Mouse (Mus musculus): ENCODE data around the gene Mfsd11. TPM values are rescaled to one million over a fixed set of nuclear protein-coding genes. Genes with fewer than 3 reads are reported as not detected.

Gene Mfsd11
- total and polyA plus RNA-seq, 3 experiments = 25.4 to 25.7 TPM; not detected in 1

DNA sequence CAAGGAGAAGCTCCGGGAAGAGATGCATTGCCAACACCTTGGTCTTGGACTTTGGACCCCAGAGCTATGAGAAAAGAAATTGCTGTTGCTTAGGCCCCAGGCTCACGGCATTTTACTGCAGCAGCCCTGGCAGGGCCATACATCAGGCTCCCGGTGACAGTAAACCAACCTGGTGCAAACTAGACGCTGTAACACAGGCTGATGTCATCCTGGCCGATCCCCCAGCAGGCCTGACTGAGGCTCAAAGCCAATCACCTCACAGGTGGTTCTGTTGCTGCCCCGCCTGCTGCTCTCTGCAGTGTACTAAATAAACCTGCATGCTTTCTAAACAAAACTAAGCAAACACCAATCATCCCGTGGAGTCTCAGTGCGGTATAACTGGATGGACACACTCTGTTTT, 33.5 kb upstream of the Mfsd11 start:
- Histone ChIP-seq H3K79me2 (ENCODE audit: control insufficient read depth, insufficient read depth, low read length, poor library complexity) (no peaks in the 10 kb centered on the region), H3K4me1 (ENCODE audit: control insufficient read depth in 1 of 2, insufficient read depth in 2 of 2, low read length in 2 of 2) (no peaks in the 10 kb centered on the region), H3K27ac (ENCODE audit: control insufficient read depth, low read depth, low read length) (no peak overlapping the region), H3K9ac (ENCODE audit: control insufficient read depth, low read depth, low read length, poor library complexity, severe bottlenecking) (no peak overlapping the region), H3K9me3 (replicated peaks; ENCODE audit: insufficient read depth, low read length) (no peaks in the 10 kb centered on the region), H3K27me3 (ENCODE audit: control insufficient read depth in 1 of 2, insufficient read depth in 2 of 2, low read length in 2 of 2) (no peaks in the 10 kb centered on the region; a peak in 2 of 4 replicates), H3K36me3 (ENCODE audit: control insufficient read depth in 1 of 2, insufficient read depth in 2 of 2, low read length in 2 of 2) (no peaks in the 10 kb centered on the region), H3K4me3 (ENCODE audit: control insufficient read depth in 1 of 2, insufficient read depth in 1 of 2, low read depth in 2 of 2, low read length in 2 of 2) (no peak overlapping the region)
- no peak for DNase-seq (ENCODE audit: low read depth, low spot score)
- TF ChIP-seq CHD2 (IDR thresholded peaks at IDR 0.05; ENCODE audit: low read length) = no peak
- no peak for TF ChIP-seq MXI1 (IDR thresholded peaks at IDR 0.05; ENCODE audit: low read depth, low read length)
- TF ChIP-seq E2F4 (IDR thresholded peaks at IDR 0.05; ENCODE audit: borderline replicate concordance, low read depth, low read length) = no peak
- TF ChIP-seq SMC3 (IDR thresholded peaks at IDR 0.05; ENCODE audit: low read depth, low read length) = no peak
- no peak for TF ChIP-seq NRF1 (IDR thresholded peaks at IDR 0.05; ENCODE audit: insufficient read depth, low read depth, low read length, poor library complexity, severe bottlenecking)
- TF ChIP-seq POLR2AphosphoS2 (IDR thresholded peaks at IDR 0.05; ENCODE audit: low read length) = no peak
- TF ChIP-seq MYB (IDR thresholded peaks at IDR 0.05; ENCODE audit: low read depth, low read length) = no peak
- no peak for TF ChIP-seq TCF12 (IDR thresholded peaks at IDR 0.05; ENCODE audit: low read depth, low read length)

DNA sequence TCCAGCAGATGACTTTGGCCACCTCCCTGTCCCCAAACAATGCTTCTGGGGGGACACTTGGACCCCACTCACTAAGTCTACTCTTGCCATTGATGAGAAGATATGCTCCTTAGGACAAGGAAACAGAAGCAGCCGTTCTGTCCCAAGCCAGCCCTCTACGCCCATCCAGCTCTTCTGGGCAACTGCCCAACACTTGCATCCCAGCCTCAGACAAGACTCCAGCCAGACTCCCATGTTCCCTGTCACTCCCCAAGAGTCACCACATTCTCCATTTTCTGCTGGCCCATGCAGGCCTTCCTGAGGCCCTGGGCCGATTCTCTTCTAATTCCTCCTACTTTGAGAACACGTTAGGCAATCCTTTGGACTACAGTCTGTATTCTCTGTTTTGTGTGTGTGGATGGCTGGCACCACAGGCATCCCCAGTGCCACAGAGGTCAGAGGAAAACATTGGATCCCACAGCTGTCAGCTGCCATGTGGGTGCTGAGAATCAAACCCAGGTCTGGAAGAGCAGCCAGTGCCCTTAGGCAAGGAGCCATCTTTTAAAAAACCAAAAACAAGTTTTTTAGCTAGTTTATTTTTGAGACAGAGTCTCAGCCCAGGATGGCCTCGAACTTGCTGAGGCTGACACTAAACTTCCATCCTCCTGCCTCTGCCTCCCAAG, 32.2 kb upstream of the Mfsd11 start:
- no peaks in the 10 kb centered on the region for H3K79me2 ChIP-seq (ENCODE audit: control insufficient read depth, insufficient read depth, low read length, poor library complexity)
- no peaks in the 10 kb centered on the region for H3K36me3 ChIP-seq (ENCODE audit: control insufficient read depth in 1 of 2, insufficient read depth in 2 of 2, low read length in 2 of 2)
- TF ChIP-seq POLR2AphosphoS5 (IDR thresholded peaks at IDR 0.05; ENCODE audit: borderline replicate concordance, low read depth, low read length) = no peak
- TF ChIP-seq MYB (IDR thresholded peaks at IDR 0.05; ENCODE audit: low read depth, low read length) = no peak
- TF ChIP-seq MAFK (IDR thresholded peaks at IDR 0.05; ENCODE audit: borderline replicate concordance, low read depth, low read length) = no peak
- no peak for TF ChIP-seq RCOR1 (IDR thresholded peaks at IDR 0.05; ENCODE audit: low read depth, low read length)
- no peak for TF ChIP-seq MYC (IDR thresholded peaks at IDR 0.05; ENCODE audit: low read depth, low read length)
- TF ChIP-seq MAZ (IDR thresholded peaks at IDR 0.05; ENCODE audit: low read depth, low read length) = no peak
- no peak for TF ChIP-seq USF1 (IDR thresholded peaks at IDR 0.05; ENCODE audit: low read depth, low read length)
- no peak for TF ChIP-seq ZNF384 (IDR thresholded peaks at IDR 0.05; ENCODE audit: low read depth, low read length)
- no peak for TF ChIP-seq NELFE (IDR thresholded peaks at IDR 0.05; ENCODE audit: low read depth, low read length)
- TF ChIP-seq E2F4 (IDR thresholded peaks at IDR 0.05; ENCODE audit: borderline replicate concordance, low read depth, low read length) = no peak
- TF ChIP-seq ZKSCAN1 (IDR thresholded peaks at IDR 0.05; ENCODE audit: low read depth, low read length) = no peak
- TF ChIP-seq TBP (IDR thresholded peaks at IDR 0.05; ENCODE audit: low read depth, low read length) = no peak
- no peak for TF ChIP-seq CHD1 (IDR thresholded peaks at IDR 0.05; ENCODE audit: low read depth, low read length)
- no peak for DNase-seq (ENCODE audit: low read depth, low spot score)
- H3K9ac ChIP-seq (ENCODE audit: control insufficient read depth, low read depth, low read length, poor library complexity, severe bottlenecking) = no peak overlapping the region
- H3K27me3 ChIP-seq (ENCODE audit: control insufficient read depth in 1 of 2, insufficient read depth in 2 of 2, low read length in 2 of 2) = no peaks in the 10 kb centered on the region; a peak in 2 of 4 replicates
- no peak overlapping the region for H3K27ac ChIP-seq (ENCODE audit: control insufficient read depth, low read depth, low read length)
- H3K4me3 ChIP-seq (ENCODE audit: control insufficient read depth in 1 of 2, insufficient read depth in 1 of 2, low read depth in 2 of 2, low read length in 2 of 2) = no peak overlapping the region
- no peaks in the 10 kb centered on the region for H3K9me3 ChIP-seq (replicated peaks; ENCODE audit: insufficient read depth, low read length)
- H3K4me1 ChIP-seq (ENCODE audit: control insufficient read depth in 1 of 2, insufficient read depth in 2 of 2, low read length in 2 of 2) = no peaks in the 10 kb centered on the region
